ENCODE assay signal across 19 mouse cellular contexts in the genomic region with DNA sequence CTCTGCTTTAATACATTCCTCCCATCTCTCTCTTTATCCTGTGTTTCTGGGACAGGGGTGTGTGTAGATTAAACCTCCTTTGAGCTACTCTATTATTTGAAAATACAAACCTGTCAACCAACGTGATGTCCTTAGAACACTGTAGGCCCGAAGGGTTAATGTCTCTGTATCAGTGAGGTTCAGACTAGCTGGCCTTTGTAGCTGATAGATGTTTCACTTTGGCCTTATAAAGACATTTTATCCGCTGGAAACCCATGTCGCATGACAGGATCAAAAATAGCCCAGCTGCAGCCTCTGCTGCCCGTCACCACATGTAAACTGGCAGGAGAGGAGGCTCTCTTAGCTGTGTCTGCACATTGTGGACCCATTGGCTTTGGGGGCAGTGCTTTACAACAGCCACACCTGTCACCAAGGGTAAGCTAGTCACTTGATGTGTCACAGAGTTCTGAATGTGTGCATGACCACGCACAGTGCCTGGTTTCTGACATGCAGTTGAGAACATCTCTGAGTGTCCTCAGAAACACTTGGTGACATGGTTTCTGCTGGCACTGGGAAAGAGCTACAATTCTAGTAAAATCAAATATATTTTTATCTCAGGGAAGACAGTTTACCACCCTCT. TPM values are rescaled to one million over a fixed set of nuclear protein-coding genes. Genes with fewer than 3 reads are reported as not detected.
DNase-seq lines count a peak whose midpoint lies in the region; ATAC-seq lines count a peak whose summit lies in the region.
"Had no signal": no experiment of that assay in that cellular context is flagged by ENCODE, and none has a peak within 500 bp of the region (broad histone marks: within the 10 kb centered on the region; RNA-seq: fewer than 3 reads in every experiment).

No protein-coding gene starts in this region.

- H3K27me3 ChIP-seq in heart, embryonic 13.5 days (replicated peaks), result no peaks in the 10 kb centered on the region
- H3K27me3 ChIP-seq: embryonic facial prominence, embryonic 15.5 days; hindbrain, embryonic 12.5 days had no signal

- H3K36me3 ChIP-seq in heart, embryonic 13.5 days, result peaks cover 44% of the 10 kb centered on the region
- H3K36me3 ChIP-seq: embryonic facial prominence, embryonic 15.5 days; limb, embryonic 10.5 days had no signal

- H3K9ac ChIP-seq in heart, embryonic 13.5 days, result peak overlapping the region; percentile 79
- H3K9ac ChIP-seq: embryonic facial prominence, embryonic 15.5 days; hindbrain, embryonic 12.5 days; lung, embryonic 14.5 days had no signal

- peak; percentile 52 for DNase-seq in gastrocnemius, postnatal 14 days
- DNase-seq in heart, adult 11 months, result peak; percentile 98
- DNase-seq in heart, postnatal 36 days, result peak; percentile 42 to 49
- DNase-seq in embryo, embryonic 10.5 days (ENCODE audit: low spot score), result no peak
- DNase-seq in lung, postnatal 4 days, result no peak
- DNase-seq: adrenal gland, postnatal 25 days; cerebellum, adult 8-10 months; layer of hippocampus, postnatal 36 days; lung, embryonic 14.5 days; midbrain, embryonic 14.5 days had no signal

- peaks cover 37% of the 10 kb centered on the region for H3K4me1 ChIP-seq in heart, embryonic 13.5 days
- H3K4me1 ChIP-seq: embryonic facial prominence, embryonic 15.5 days; forebrain, embryonic 10.5 days; hindbrain, embryonic 12.5 days; limb, embryonic 10.5 days had no signal

- peak overlapping the region; percentile 8; the same call in 1 of the 2 replicates for H3K4me3 ChIP-seq in heart, embryonic 13.5 days
- H3K4me3 ChIP-seq: embryonic facial prominence, embryonic 15.5 days; forebrain, embryonic 10.5 days; hindbrain, embryonic 12.5 days; limb, embryonic 10.5 days had no signal

- ATAC-seq in heart, embryonic 13.5 days (ENCODE audit: extremely low read depth, insufficient number of reproducible peaks, low FRiP score, low TSS enrichment), result peak; percentile 84
- no peak for ATAC-seq in cerebellum, adult (ENCODE audit: insufficient number of reproducible peaks, low FRiP score, low TSS enrichment)
- ATAC-seq: inflammation-experienced regulatory T-cells, adult 6 months had no signal

- H3K9me3 ChIP-seq in heart, embryonic 13.5 days, result no peaks in the 10 kb centered on the region
- H3K9me3 ChIP-seq: embryonic facial prominence, embryonic 15.5 days; hindbrain, embryonic 12.5 days; limb, embryonic 10.5 days had no signal

- peak overlapping the region; percentile 40 for H3K4me2 ChIP-seq in heart, embryonic 13.5 days
- H3K4me2 ChIP-seq: embryonic facial prominence, embryonic 15.5 days; hindbrain, embryonic 12.5 days; liver, embryonic 11.5 days; lung, embryonic 14.5 days had no signal

- intact Hi-C loops in gastrocnemius, postnatal 14 days (cut with DNase I; ENCODE audit: low total_unique reads), result no loop called here
- intact Hi-C loops in heart, postnatal 36 days (cut with DNase I), result loop anchor here (5.0 kb wide), 2 partner anchors 96 to 146 kb away; no protein-coding TSS in a partner anchor

- peak overlapping the region; percentile 99 for H3K27ac ChIP-seq in heart, embryonic 13.5 days (replicated peaks)
- H3K27ac ChIP-seq: embryonic facial prominence, embryonic 15.5 days; forebrain, embryonic 10.5 days; hindbrain, embryonic 12.5 days; limb, embryonic 10.5 days; stomach, postnatal 0 days had no signal

- WGBS in heart, embryonic 13.5 days, result 31% methylated on average over 6 of the region's 6 CpGs

RNA-seq across cellular contexts. Expression of a gene that starts 8.5 kb away (rescaled TPM):
- total RNA-seq in gastrocnemius, postnatal 14 days (2021), result 100 to 1,000 TPM; 145 to 185 TPM
- 34.9 and 44.8 TPM in 2 replicates for polyA plus RNA-seq in heart, embryonic 13.5 days (2015; fragmentation: Nextera tagmentation; extraction: Ambion mirVana)
- 100 to 1,000 TPM; 181 to 191 TPM for total RNA-seq in heart, postnatal 36 days (2021)

Comparison
In these comparisons a context has a peak if more than half of its experiments do, and no peak if none do; other contexts are left out.
1. DNase-seq: peak in gastrocnemius, postnatal 14 days (single experiment), heart, adult 11 months (single experiment) and heart, postnatal 36 days (2 of 2); none in embryo, embryonic 10.5 days (single experiment) and lung, postnatal 4 days (0 of 2).